Mouse (Mus musculus) cerebellum, adult 2 months (tissue): ENCODE results near the gene Lysmd1. TPM values are rescaled to one million over a fixed set of nuclear protein-coding genes. Genes with fewer than 3 reads are reported as not detected.

Experiments used
- DNase-seq, 2 experiments: peaks; one replicate each; pipeline ENCODE4 v3.0.0; 2021
- H3K27ac ChIP-seq: fragments of 200-500 bp; 2 replicates; pipeline ENCODE4 v1.5.1; 2012; ENCODE audit warnings: low read length, control low read depth, inconsistent platforms; ENCODE audit not compliant: insufficient read depth
- H3K27me3 ChIP-seq: fragments of 200-500 bp; 2 replicates; pipeline ENCODE4 v1.6.1; 2012; ENCODE audit warnings: inconsistent platforms, mild to moderate bottlenecking, low read length, moderate library complexity; ENCODE audit not compliant: control insufficient read depth, insufficient read depth
- H3K4me1 ChIP-seq: fragments of 200-500 bp; 2 replicates; pipeline ENCODE4 v1.6.1; 2011; ENCODE audit warnings: low read length; ENCODE audit not compliant: control insufficient read depth, insufficient read depth
- H3K4me3 ChIP-seq: fragments of 200-500 bp; replicated peaks from 2 replicates; pipeline ENCODE3; 2011; ENCODE audit warnings: mild to moderate bottlenecking, low read depth, low read length, control low read depth; ENCODE audit not compliant: insufficient read depth
- CTCF ChIP-seq: fragments of 200-500 bp; IDR thresholded peaks from 2 replicates; pipeline ENCODE4 v1.5.1; 2011; ENCODE audit warnings: low read depth, mild to moderate bottlenecking, control low read depth, low read length, moderate library complexity, borderline replicate concordance; ENCODE audit not compliant: insufficient read depth
- POLR2A ChIP-seq: fragments of 200-500 bp; IDR thresholded peaks from 2 replicates; pipeline ENCODE4 v1.6.1; 2011; ENCODE audit warnings: low read length, control low read depth, borderline replicate concordance; ENCODE audit not compliant: insufficient read depth
- WGBS: fragments of 180-500 bp; shearing (Covaris S2); methylation state at CpG from one replicate; pipeline ENCODE4 v1.1.7; 2018; 5-methylcytosine and 5-hydroxymethylcytosine counted together
- polyA plus RNA-seq: library from polyadenylated mRNA; depleted of rRNA; stranded (reverse); fragments of >200 nt; gene quantifications from 2 replicates; pipeline ENCODE4 v1.2.3, GENCODE M21; 2012

Lysmd1 gene
- polyA plus RNA-seq, 1 experiment: 34.9 TPM

- no peak overlapping the region for H3K4me3 ChIP-seq
- no peak overlapping the region for H3K27ac ChIP-seq
- no peaks in the 10 kb centered on the region for H3K4me1 ChIP-seq
- WGBS: 53% methylated on average over 2 of the region's 2 CpGs
- TF ChIP-seq CTCF (no peak), POLR2A (no peak)
- DNase-seq: no peak
- H3K27me3 ChIP-seq: no peaks in the 10 kb centered on the region
Observed at GRCm38 (mm10) chr3:95107898-95108297, 26.0 kb upstream of the Lysmd1 start.

GRCm38 (mm10) chr3:95110911-95111726, 22.8 kb upstream of the Lysmd1 start, which contains the start of gene Vps72:
Vps72 (plus strand) TSS chr3:95111022.
- WGBS: 1% methylated on average over 54 of the region's 54 CpGs
- Histone ChIP-seq H3K4me1 (no peaks in the 10 kb centered on the region), H3K4me3 (peak within 1 kb of the TSS; percentile 90), H3K27ac (peak within 1 kb of the TSS; percentile 73), H3K27me3 (no peaks in the 10 kb centered on the region)
- DNase-seq: peak; percentile 89 to 92
- peak; percentile 81 for TF ChIP-seq POLR2A
- no peak for TF ChIP-seq CTCF

DNA sequence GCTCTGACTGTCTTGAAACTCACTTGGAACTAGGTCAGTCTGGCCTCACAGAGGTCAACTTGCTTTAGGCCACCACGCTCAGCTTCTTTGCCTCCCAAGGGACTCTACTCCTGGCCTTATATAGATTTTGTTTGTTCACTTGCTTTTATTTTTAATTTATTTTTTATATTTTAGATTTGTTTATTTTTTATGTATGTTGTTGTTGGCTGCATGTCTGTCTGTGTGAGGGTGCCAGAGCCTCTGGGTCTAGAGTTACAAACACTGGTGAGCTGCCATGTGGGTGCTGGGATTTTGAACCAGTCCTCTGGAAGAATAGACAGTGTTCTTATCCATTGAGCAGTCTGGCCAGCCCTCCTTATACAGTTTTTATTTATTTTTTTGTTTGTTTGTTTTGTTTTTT, 21.1 kb upstream of the Lysmd1 start:
- Histone ChIP-seq H3K27ac (no peak overlapping the region), H3K4me1 (no peaks in the 10 kb centered on the region), H3K27me3 (no peaks in the 10 kb centered on the region), H3K4me3 (no peak overlapping the region)
- TF ChIP-seq CTCF: no peak
- TF ChIP-seq POLR2A: no peak
- WGBS: 84% methylated on average over 1 of the region's 1 CpGs
- DNase-seq: no peak

DNA sequence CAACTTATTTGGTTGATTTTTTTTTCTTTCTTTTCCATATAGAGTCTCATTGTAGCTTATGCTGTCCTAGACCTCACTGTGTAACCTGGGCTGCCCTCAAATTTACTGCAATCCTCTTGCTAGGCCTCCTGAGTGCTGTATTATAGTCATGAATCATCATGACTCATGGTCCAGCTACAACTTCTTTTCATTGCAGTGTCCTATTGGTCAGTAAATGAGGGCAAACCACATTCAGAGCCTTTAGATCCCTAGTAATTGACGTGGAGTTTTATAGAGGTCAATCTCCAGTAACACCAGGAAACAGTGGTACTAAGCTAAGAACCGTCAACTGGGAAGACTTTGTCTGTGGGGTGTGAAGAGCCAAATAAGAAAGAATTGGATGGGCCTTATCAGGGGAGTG, 16.1 kb upstream of the Lysmd1 start:
- WGBS: 95% methylated on average over 2 of the region's 2 CpGs
- Histone ChIP-seq H3K27me3 (no peaks in the 10 kb centered on the region), H3K4me3 (no peak overlapping the region), H3K4me1 (no peaks in the 10 kb centered on the region), H3K27ac (no peak overlapping the region)
- DNase-seq: no peak
- TF ChIP-seq CTCF (no peak), POLR2A (no peak)

DNA sequence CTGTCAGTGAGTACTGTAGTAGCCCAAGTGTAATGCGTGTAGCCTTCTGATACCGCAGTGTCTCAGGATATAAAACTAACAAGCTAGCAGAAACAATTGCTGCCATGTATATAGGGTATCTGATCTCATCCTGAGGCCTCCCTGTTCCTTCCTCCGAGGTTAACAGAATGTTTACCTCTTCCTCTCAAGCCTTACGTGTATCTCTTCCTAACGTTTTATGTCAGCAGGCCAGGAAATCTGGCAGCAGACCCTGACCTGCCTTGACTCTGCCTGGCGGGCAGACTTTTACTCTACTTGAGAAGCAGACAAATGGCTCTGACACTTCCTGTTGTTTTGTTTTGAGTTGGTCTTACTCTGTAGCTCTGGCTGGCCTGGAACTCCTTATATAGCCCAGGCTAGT, 12.3 kb upstream of the Lysmd1 start:
- WGBS: 73% methylated on average over 6 of the region's 6 CpGs
- H3K4me3 ChIP-seq: no peak overlapping the region
- no peak overlapping the region for H3K27ac ChIP-seq
- no peaks in the 10 kb centered on the region for H3K27me3 ChIP-seq
- no peaks in the 10 kb centered on the region for H3K4me1 ChIP-seq
- DNase-seq: no peak
- TF ChIP-seq POLR2A: no peak
- TF ChIP-seq CTCF: no peak

DNA sequence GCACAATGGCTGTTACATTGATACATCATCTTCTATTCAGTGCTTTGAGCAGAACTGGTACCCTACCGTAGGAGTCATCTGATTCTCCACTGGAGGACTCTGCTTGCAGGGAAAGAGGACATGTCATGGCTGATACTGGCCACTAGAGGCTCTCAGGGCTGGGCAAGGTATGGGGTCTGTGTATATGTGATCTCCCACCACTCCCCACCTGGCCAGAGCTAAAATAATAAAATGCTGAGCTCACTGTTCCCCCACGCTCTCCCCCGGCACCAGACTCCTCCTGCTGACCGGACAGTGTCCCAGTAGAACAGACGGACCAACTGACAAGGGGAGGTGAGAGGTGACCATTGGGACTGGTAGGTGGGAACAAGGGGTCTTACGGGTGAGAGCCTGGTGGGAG, 9.6 kb upstream of the Lysmd1 start, which contains the start of gene Tmod4:
Gene Tmod4, plus strand, starts transcription at position 231 of the 400 bp plus-strand sequence.
- H3K4me3 ChIP-seq: no peak within 1 kb of the TSS
- 52% methylated on average over 6 of the region's 6 CpGs for WGBS
- no peak for TF ChIP-seq POLR2A
- TF ChIP-seq CTCF: peak; percentile 35; the same call in 1 of the 2 replicates
- no peak within 1 kb of the TSS for H3K27ac ChIP-seq
- peaks cover 13% of the 10 kb centered on the region for H3K4me1 ChIP-seq
- no peaks in the 10 kb centered on the region for H3K27me3 ChIP-seq
- no peak for DNase-seq

DNA sequence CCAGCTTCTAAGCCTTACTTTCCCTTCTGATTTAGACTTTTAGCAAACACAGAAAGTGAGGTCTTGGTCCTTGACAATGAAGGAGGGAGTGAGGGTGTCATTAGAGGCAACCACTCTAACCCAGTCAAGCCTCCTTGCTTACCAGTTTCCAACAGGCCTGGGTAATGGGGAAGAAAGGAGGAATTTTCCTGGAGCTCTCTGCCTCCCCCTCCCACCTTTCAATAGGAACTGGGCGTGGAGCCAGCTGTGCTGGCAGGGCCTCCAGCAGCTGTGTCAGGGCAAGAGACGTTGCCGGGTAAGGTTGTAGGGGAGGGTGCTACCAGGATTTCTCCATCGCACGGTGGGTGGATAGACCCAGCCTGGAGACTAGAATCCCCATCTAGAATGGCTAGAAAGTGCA, 8.9 kb upstream of the Lysmd1 start:
- no peak overlapping the region for H3K27ac ChIP-seq
- peak in 1 of 2 experiments; percentile 26 for DNase-seq
- H3K4me3 ChIP-seq: no peak overlapping the region
- no peaks in the 10 kb centered on the region for H3K27me3 ChIP-seq
- H3K4me1 ChIP-seq: peaks cover 20% of the 10 kb centered on the region
- TF ChIP-seq CTCF: no peak
- no peak for TF ChIP-seq POLR2A
- WGBS: 5% methylated on average over 5 of the region's 5 CpGs

DNA sequence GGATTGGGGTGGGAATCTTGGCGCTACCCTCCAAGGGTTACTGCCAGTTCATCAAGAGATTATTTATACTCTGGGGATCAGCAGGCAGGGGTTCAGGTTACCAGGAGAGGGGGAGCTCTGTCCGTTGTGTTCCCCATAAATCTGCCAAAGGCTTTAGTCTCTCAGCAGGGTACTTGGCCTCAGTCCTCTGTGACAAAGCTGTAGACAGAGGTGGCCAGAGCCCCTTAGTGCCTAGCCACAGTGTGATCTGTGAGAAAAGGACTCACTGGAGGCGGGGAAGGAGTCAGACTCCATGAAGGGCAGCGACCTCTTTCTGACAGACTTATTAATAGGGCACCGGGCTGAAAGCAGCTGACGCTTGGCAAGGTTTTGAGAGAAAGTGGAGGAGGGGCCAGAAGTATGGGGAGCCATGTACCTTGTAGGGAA, 4.6 kb upstream of the Lysmd1 start:
- DNase-seq: peak; percentile 64 to 79
- TF ChIP-seq CTCF (no peak), POLR2A (0 out of 2 replicates have a peak, but pooled peaks have one; percentile 16)
- Histone ChIP-seq H3K27ac (peak overlapping the region; percentile 80), H3K4me3 (peak overlapping the region; percentile 6), H3K4me1 (peaks cover 21% of the 10 kb centered on the region), H3K27me3 (no peaks in the 10 kb centered on the region)
- 10% methylated on average over 6 of the region's 6 CpGs for WGBS
